Mouse (Mus musculus) v-Abl transformed pro-B cells (cell line): ENCODE measurements around the gene Slc39a13.
"Not testable (repeated sequence)": the region's sequence is repeated elsewhere in the genome, so short reads cannot be mapped to it uniquely, and the experiment has no call there.

Experiments
- in situ Hi-C, 2 experiments: fragments of 400-800 bp; cut with MboI; formaldehyde crosslinking; loops; one replicate each; pipeline ENCODE4 v1.15.1; 2025; ENCODE audit not compliant: unreplicated experiment in 2 of 2

The Slc39a13 gene

GRCm38 (mm10) chr2:91041786-91042185 is 28.4 kb downstream of the Slc39a13 start:
- in situ Hi-C loops: no loop called here

GRCm38 (mm10) chr2:91035385-91035784 is 34.8 kb downstream of the Slc39a13 start, which contains the start of gene Rapsn:
TSS of gene Rapsn (plus strand) at chr2:91035620.
- in situ Hi-C loops: no loop called here

GRCm38 (mm10) chr2:91033000-91033399 is 37.2 kb downstream of the Slc39a13 start:
- in situ Hi-C loops: no loop called here

GRCm38 (mm10) chr2:91031216-91031615 is 39.0 kb downstream of the Slc39a13 start:
- in situ Hi-C loops: no loop called here

- in situ Hi-C loops: no loop called here
Measured at GRCm38 (mm10) chr2:91027391-91028214, 42.6 kb downstream of the Slc39a13 start.

- in situ Hi-C loops: no loop called here
Measured at GRCm38 (mm10) chr2:91026491-91026890, 43.7 kb downstream of the Slc39a13 start.

- in situ Hi-C loops: no loop called here
Measured at GRCm38 (mm10) chr2:91025081-91025516, 45.1 kb downstream of the Slc39a13 start.

GRCm38 (mm10) chr2:91023956-91024355 is 46.3 kb downstream of the Slc39a13 start:
- in situ Hi-C loops: no loop called here

- in situ Hi-C loops: no loop called here
Measured at GRCm38 (mm10) chr2:91023131-91023530, 47.1 kb downstream of the Slc39a13 start.

- in situ Hi-C loops: not testable (repeated sequence)
Measured at GRCm38 (mm10) chr2:91022266-91022665, 48.0 kb downstream of the Slc39a13 start.

GRCm38 (mm10) chr2:91019911-91020310 is 50.3 kb downstream of the Slc39a13 start:
- in situ Hi-C loops: no loop called here

- in situ Hi-C loops: no loop called here
Measured at GRCm38 (mm10) chr2:91018061-91018788, 52.0 kb downstream of the Slc39a13 start.

GRCm38 (mm10) chr2:91015386-91015785 is 54.8 kb downstream of the Slc39a13 start:
- in situ Hi-C loops: no loop called here

- in situ Hi-C loops: no loop called here
Measured at GRCm38 (mm10) chr2:91013881-91014280, 56.3 kb downstream of the Slc39a13 start.
